Mouse (Mus musculus): Measurements from ENCODE around the gene Ubap2.
A peak's percentile ranks its signal among the peaks of the same experiment; 100 is the strongest.

Gene Ubap2

DNA sequence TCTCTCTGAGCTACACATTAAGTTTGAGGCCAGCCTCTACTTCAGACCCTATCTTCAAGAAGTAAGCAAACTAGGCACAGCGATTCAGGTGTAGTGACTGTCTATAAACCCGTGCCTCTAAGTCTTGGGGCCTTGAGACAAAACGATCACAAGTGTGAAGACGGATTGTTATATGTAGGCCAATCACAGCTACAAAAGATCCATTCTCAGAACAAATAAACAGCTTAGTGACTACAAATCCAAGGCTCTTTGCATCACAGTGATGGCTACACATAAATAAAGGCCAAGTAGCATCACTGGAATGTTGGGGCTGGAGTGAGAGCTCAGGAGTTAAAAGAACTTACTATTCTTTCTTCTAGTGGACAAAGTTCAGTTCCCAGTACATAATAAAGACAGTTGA is 15.9 kb downstream of the Ubap2 start:
- DNase-seq: no peak

DNA sequence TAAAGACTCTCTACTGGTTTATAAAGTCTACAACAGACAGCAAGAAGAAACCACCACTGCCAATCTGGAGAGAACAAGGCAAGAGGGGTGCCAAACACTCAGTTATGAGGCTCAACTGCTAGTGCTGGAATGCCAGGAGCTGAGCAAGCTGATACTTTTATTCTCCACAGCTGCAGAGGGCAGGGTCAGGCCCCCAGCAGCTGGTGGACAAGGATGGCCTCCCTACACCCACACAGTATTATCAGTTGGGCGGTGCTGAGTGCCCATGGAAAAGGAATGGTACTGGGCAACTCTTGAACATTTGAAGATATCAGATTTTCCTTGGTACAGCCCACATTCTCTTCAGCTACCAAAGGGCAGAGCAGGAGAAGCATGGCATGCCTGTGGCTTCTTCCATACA is 17.2 kb downstream of the Ubap2 start:
- no peak for DNase-seq

GRCm38 (mm10) chr4:41255564-41256210 is 19.3 kb downstream of the Ubap2 start:
- peak; percentile 31 for DNase-seq

- no peak for DNase-seq
Observed at GRCm38 (mm10) chr4:41253756-41254155, 21.2 kb downstream of the Ubap2 start.

DNA sequence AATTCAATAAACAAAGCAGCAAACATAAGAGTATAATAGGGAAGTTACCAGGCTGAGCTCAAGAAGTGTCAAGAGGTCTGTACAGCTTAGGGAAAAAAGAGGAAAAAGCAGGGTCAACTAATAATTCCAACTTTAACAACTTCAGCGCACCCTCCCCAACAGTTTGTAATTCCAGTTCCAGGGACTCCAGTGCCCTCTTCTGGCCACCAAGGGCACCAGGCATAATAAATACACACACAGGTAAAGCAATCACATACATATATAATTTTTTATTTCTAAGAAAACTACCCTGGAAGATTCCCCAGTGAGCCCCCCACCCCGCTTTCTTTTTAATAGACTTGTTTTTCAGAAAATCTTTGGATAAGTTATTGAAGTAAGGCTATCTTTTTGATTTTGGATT is 29.5 kb downstream of the Ubap2 start:
- DNase-seq: no peak

GRCm38 (mm10) chr4:41240916-41241315 is 34.0 kb downstream of the Ubap2 start:
- DNase-seq: no peak

DNA sequence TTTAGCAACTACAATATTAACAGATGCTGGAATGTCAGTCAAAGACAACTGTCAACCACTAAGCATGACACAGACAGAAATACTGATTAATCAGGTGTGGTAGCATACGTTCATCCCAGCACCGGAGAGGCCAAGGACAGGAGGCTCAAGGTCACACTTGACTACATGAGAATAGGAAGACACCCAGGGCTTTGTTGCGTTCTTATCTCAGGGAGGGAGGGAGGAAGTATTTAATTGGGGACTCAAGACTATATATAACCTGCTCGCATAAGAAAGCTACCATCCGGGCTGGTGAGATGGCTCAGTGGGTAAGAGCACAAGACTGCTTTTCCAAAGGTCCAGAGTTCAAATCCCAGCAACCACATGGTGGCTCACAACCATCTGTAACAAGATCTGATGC is 39.3 kb downstream of the Ubap2 start:
- no peak for DNase-seq

- peak; percentile 68 for DNase-seq
Observed at GRCm38 (mm10) chr4:41226351-41226750, 48.6 kb downstream of the Ubap2 start.

GRCm38 (mm10) chr4:41225412-41225811 is 49.5 kb downstream of the Ubap2 start:
- DNase-seq: no peak

GRCm38 (mm10) chr4:41208050-41208449 is 66.9 kb downstream of the Ubap2 start:
- DNase-seq: no peak

- no peak for DNase-seq
Observed at GRCm38 (mm10) chr4:41205751-41206150, 69.2 kb downstream of the Ubap2 start.

- no peak for DNase-seq
Observed at GRCm38 (mm10) chr4:41202135-41202534, 72.8 kb downstream of the Ubap2 start.

DNA sequence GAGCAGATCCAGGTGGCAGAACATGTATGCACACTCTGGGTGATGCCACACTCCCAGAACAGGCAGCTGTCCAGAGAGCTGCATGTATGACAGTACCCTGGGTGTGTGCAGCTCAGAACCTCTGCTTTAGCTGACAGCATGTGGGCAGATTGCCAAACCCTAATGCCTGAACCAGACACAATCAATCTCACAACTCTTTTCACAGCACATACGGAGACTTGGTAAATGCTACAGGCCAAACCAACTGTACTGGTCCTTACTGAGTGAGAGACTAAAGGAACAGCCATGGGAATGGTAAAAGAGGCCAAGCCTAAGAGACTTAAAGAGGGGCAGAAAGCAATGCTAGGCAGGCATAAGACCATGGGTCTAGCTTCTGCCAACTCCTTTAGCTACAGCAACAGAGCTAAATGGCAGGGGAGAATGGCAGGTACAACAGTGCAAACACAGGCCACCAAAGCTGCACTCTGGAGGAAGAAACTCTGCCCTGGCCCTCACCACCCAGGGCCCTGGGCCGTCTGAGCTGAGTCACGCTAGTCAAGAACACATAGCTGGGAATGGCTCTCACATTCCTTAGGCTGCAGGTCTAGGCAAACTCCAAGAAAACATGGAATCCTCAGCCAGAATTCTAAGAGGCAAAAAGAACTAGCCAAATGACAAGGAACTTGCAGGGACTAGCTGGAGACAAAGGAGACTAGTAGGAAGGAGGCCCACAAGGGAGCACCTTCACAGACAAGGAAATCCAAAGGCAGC is 77.9 kb downstream of the Ubap2 start:
- DNase-seq: no peak

DNA sequence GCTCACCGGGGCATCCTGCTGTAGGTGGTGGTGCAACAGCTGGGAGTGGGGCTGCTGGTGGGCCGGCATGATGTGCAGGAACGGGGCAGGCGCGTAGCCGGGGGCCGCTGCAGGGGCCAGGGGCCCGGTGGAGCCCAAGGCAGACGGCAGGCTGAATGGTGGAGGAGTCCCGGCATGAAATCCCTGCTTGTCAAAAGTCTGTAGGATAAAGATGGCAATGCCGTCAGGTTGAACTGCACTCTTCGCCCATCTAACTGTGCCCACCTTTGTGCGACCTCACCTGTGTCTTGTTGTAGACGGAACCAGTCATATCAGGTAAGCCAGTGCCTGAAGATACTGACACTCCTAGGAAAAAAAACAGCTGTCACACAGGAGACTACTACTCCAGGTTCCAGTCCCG is 79.6 kb downstream of the Ubap2 start:
- no peak for DNase-seq

GRCm38 (mm10) chr4:41192544-41193512 is 82.1 kb downstream of the Ubap2 start:
- no peak for DNase-seq

DNA sequence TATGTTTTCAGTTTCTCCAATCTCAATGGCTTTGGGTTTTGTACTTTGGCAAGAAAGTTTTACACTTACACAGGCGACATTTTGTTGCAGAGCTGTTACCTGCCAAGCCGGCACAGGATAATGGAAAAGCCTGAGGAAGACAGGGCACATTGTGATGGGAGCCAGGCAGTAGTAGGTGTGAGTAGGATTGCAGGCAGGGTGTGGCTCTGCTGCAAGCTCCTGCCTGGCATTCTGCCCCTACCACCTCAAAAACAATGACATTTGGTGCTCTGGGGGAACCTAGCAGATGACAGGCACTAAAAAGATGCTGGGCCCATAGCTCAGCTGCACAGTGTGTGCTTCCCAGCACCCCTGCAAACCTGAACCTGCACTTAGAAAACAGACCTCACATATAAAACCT is 85.1 kb downstream of the Ubap2 start:
- no peak for DNase-seq

DNA sequence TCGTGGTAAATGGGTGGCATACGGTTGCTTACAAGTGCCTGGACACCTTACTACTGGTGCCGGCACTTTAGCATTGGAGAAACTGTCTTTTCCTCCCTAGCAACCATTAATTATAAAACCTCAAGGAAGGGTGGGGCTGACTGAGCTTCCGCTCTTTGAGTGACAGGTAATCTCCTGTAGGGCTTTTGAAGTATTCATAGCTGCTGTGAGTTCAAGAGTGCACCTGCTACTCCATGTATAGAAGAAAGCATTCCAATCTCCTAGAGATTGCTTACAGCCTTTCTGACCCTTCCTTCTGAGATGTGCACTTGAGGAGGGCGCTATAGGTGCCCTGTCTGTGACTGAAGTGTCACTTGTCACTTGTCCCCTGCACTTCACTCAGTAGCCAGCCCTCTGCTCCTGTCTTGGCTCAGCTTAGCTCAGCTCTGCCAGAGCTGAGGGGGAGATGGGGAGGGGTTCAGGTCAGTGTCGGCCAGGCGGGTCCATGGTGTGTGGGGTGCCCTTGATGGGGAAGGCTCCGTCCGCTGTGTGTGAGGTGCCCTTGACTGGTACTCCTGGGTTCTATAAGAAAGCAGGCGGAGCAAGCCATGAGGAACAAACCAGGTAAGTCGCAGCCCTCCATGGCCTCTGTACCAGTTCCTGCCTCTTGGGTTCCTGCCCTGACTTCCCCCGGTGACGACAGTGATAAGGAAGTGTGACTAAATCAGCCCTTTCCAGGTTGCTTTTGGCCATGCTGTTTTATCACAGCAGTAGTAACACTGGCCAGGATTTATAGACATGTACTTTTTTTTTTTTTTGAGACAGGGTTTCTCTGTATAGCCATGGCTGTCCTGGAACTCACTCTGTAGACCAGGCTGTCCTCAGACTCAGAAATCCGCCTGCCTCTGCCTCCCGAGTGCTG is 94.9 kb downstream of the Ubap2 start:
- no peak for DNase-seq

GRCm38 (mm10) chr4:41174631-41175030 is 100.3 kb downstream of the Ubap2 start:
- no peak for DNase-seq

GRCm38 (mm10) chr4:41170970-41171369 is 104.0 kb downstream of the Ubap2 start:
- no peak for DNase-seq

DNA sequence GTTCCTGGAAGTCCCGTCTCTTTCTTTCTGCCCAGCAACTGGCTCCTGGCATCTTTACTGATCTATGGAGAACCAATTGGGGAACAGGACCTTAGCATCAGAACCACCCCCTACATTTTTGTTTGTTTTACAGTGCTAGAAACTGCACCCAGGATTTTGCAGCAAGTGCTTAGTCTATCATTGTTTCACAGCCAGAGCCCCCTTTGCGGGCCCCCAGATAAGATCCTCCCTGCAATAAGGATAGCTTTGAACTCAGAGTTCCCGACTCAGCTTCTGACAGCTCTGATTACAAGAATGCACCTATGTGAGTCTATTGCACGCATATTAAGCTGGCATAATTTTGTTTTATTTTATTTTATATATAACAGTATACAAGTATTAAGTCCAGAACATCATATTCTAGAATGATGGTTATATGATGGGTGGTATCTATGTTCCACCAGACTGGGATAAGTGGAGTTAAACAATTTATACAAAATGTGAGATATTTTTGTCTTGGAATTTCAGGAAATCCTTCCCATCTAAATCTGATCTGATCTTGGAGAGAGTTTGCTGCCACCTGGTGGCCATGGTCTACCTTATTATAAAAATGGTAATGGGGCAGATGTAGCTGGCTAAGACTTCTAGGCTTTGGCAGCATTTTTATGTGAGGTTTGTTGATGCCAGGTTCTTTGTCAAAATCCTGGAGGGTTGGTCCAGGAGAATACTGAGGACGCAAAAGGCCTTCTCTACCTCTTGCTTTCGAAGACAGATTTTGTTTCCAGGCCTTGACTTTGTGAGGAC is 109.1 kb downstream of the Ubap2 start:
- peak; percentile 91 for DNase-seq

- no peak for DNase-seq
Observed at GRCm38 (mm10) chr4:41164974-41165373, 110.0 kb downstream of the Ubap2 start.

GRCm38 (mm10) chr4:41161232-41161631 is 113.7 kb downstream of the Ubap2 start:
- DNase-seq: no peak

Measured in right cerebral cortex, postnatal 14 days (tissue).